Mouse (Mus musculus): ENCODE measurements around the gene Arhgap40.

GRCm38 (mm10) chr2:158546751-158547150 is 34.2 kb downstream of the Arhgap40 start:
- TF ChIP-seq CTCF (IDR thresholded peaks at IDR 0.05; ENCODE audit: low read depth) (peak; percentile 91), EP300 (IDR thresholded peaks at IDR 0.05; ENCODE audit: low read depth) (no peak)

Measured in liver, postnatal 0 days (tissue).